Mouse (Mus musculus): ENCODE measurements around the gene Ryr3. TPM values are rescaled to one million over a fixed set of nuclear protein-coding genes. Genes with fewer than 3 reads are reported as not detected.

The Ryr3 gene
- total RNA-seq, 2 experiments from 2014 or later = 55.6 to 87.0 TPM

DNA sequence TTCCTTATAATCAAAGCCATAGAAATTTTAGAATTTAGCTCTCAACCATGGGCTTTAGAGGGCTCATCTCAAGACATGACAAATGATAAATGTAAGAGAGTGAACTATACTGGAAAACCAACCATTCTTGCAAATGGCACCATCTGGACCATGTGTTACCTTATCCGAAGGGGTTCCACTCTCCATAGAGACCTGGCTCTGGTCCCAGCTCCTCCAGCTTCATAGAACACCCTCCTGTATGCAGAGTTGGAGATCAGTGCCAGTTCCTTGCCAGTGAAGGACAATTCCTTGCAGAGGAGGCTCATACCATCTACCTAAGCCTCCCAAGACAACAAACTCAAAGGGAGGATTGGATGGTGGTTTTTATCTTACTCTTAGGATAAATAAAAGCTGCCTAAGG, 268.0 kb downstream of the Ryr3 start:
- DNase-seq (ENCODE audit: extremely low spot score in 1 of 2, low spot score in 1 of 2) = no peak

DNA sequence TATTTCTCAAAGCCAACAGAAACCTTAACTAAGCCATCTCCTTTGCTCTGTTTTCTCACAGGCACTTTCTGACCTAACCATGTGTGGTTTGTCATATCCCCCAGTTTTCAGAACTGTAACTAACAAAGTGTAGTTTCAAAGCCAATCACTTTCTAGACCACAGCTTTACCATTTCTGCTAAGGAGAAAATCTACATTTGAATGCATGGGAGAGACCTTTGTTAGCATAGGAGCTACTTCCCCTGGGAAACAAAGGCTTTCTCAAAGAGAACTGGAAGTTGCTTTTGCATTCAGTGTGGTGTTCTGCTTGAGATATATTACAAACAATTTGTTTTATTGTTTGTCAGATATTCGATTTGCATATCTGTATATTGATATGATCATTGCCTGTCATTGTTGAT, 285.1 kb downstream of the Ryr3 start:
- DNase-seq (ENCODE audit: extremely low spot score in 1 of 2, low spot score in 1 of 2) = no peak

DNA sequence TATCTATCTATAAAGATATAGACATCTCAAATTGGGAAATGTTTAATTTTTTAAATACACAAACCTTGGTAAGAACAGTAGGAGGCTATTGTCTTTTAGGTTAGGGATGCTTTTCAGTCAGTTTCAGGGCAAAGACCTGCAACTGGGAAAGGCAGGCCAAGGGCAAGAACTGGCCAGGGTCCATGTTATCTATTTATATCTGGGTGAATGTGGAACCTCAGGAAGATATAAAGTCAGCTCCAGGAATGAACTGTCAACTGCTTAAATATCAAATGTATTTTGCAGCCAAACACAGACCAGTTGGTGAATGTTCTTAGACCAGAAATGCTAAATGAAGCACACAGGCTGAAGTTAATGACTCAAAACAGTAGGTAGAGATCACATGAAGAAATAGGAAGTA, 303.1 kb downstream of the Ryr3 start:
- no peak for DNase-seq (ENCODE audit: extremely low spot score in 1 of 2, low spot score in 1 of 2)

DNA sequence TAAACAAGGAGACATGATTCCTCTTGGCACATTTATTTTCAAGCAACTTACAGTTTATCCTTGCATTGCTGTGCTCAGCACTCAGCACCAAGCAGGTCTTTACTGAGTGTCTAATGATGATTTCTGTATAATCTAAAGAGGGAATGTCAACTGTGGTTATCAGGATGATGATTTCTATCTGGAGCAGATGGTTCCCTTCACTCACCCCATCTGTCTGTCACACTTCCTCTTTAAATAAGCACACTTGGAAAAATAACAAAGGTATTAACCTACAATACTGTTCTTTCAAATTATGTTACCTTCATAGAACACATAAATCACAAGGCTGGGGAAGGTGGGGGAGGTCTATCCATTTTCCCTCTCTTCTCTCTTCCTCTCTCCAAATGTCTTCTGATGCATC, 304.3 kb downstream of the Ryr3 start:
- no peak for DNase-seq (ENCODE audit: extremely low spot score in 1 of 2, low spot score in 1 of 2)

DNA sequence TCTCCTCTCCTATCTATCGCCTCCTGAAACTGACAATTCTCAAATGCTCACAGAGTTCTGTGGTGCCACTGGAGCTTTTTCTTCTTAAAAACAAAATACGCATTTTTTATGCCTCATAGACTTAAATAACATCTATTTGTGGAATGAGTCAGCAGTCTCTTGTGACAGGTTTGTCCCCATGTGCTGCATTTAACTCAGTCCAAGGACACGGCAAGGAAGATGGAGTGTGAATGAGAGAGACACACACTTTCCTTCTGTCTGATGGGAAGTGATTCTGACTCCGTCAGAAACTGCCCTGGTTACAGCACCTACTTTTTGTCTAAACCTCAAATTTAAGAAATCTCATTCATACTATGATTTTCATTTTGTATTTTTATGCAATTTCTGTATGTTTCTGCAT, 306.3 kb downstream of the Ryr3 start:
- no peak for DNase-seq (ENCODE audit: extremely low spot score in 1 of 2, low spot score in 1 of 2)

DNA sequence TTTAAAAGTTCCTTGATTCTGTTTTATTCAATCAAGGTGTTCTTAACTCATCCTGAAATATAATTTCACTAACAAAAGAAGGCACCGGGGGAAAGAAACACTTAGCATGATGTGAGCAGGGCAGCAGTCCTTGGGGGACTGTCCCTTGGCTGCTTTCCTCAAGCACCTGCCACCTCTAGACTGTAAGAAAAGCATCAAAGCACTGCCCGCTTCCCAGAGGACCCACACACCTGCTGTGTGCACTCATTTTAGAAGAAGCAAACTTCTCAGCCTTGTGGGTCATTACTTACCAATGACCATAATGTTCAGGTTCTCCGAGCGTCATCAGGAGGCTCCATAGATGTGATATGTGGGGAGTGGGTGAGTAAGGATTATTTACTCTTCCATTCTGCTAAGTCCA, 307.8 kb downstream of the Ryr3 start:
- DNase-seq (ENCODE audit: extremely low spot score in 1 of 2, low spot score in 1 of 2) = no peak

DNA sequence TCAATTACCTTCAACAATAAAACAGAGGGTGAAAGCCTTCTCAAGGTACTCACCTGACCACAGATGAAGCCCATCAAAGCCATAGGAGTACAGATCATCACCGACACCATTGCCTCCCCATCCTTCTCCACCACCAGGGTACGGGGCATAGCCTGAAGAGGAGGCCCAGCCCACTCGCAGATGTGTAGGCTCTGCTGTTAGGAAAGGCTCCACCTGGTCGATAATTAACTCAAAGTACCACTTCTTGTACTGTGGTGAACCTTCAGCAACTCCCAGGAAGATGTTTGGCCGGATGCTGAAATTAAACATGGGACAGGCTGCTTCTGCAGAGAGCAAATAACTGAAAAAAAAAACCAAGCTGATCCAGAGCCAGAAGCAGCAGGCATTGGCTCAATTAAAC, 316.1 kb downstream of the Ryr3 start:
- DNase-seq (ENCODE audit: extremely low spot score in 1 of 2, low spot score in 1 of 2) = no peak

DNA sequence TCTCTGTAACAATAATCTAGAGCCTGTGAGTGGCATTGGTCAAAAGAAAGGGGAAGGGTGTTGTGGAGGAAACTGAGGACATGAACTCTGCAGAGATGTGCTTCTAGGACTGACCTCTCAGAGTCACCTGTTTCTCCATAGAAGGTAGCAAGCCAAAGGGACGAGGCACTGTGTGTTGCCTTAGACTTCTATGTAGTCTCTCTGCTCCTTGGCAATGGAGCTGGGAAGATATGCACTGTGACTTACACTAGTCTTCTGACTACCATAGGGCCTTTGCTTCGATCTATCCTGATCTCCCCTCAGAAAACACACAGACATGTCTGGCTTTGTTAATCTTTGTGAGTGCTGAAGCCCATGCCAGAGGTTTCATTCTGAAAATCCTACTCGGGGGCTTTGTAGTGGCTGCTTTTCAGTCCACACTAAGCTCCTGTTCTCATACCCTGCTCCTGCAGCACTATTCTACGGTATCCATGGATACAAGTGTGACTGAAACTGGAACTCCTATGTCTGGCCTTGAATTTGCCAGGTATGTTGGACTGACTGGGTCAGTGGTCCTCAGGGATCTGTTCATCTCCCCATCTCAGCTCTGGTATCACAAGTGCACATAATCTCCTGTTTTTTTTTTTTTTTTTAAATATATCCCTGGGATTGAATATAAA, 332.3 kb downstream of the Ryr3 start:
- no peak for DNase-seq (ENCODE audit: extremely low spot score in 1 of 2, low spot score in 1 of 2)

DNA sequence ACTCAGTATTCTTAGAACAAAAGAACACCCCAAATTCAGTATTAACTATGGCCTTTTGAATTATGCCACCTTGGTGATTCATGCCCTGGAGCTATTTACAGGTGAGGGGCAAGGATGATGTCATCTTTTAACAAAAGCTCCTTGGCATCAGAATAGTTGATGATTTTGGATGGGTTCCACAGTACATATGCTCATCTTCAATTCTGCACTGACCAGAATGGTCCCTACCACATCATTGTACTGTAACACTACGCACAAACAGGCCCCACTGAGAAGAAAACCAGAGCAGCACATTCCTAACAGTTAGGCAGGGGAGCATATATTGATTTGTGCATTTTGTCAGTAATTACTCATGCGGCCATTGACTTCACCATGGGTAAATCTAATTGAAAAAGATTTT, 335.1 kb downstream of the Ryr3 start:
- DNase-seq (ENCODE audit: extremely low spot score in 1 of 2, low spot score in 1 of 2) = no peak

DNA sequence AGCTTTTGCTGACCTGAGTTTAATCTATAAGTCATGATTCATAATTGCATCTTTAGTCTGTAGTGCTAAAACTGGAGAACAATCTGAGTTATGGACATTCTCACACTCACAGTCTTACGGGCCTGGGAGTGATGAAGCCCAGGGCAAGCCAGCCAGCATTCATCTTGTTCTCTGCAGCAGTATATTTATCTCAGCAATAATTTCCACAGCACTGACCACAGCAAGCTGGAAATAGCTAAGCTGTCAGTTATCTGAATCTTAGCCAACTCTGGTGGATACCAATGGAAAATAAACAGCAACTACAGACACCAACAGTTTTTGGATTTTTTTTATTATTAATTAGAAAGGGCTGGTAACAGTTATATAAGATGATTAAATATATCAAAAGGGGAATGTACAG, 335.5 kb downstream of the Ryr3 start:
- DNase-seq (ENCODE audit: extremely low spot score in 1 of 2, low spot score in 1 of 2) = no peak

DNA sequence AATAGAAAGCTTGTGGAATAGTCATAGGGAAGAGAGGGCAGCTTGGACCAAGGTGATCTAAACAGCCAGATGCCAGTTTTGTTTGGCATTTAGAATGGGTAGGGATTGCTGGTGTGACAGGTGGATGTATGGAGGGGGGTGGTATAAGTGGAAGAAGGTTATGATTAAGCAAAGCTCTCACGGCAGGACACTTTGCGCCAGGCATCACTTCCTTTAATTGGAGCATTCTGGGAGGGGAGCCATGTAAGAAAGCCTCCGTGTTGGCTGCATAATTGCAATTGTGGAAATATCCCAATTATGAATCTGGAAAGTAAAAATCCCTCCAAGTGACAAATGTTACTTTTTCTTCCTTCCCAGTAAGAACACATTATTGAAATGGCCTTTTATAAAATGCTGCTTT, 339.5 kb downstream of the Ryr3 start:
- DNase-seq (ENCODE audit: extremely low spot score in 1 of 2, low spot score in 1 of 2) = no peak

DNA sequence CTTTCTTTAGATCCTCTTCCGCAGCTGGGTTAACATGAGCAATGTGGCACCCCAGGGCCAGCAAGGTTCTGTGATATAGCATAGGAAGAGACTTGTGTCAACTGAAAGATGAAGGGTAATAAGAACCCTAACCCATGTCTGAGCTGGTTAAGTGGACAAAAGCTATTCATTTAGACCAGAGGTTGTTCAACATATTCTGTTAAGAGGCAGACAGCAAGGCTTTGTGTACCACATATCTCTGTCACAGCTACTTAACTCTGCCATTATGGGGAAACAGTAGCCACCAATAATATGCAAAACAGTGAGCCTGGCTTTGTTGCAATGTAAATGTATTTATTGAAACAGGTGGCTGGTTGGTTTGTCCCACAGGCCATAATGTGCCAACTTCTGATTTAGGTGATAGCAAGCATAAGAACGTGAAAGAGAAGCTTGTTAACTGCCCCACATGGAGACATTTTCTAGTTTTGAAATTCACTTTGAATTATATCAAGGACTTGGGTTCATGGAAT, 350.8 kb downstream of the Ryr3 start:
- no peak for DNase-seq (ENCODE audit: extremely low spot score in 1 of 2, low spot score in 1 of 2)

DNA sequence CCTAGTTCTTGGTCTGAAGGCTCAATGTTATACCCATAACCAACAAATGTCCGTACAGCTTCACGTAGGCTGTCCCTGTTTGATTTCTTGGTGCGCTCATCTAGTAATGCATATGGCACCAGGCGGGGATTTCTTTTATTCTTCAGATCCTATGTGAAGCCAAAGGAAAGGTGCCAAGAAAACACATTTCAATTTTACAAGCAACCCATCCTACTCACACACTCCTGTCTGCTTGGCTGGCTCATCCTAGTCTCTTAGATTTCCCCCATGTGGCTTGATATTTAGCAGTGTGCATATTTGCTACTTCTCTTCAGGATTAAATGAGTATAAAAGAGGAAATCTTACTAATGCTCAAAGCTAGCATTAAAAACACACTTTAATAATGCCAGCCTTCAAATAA, 355.1 kb downstream of the Ryr3 start:
- no peak for DNase-seq (ENCODE audit: extremely low spot score in 1 of 2, low spot score in 1 of 2)

DNA sequence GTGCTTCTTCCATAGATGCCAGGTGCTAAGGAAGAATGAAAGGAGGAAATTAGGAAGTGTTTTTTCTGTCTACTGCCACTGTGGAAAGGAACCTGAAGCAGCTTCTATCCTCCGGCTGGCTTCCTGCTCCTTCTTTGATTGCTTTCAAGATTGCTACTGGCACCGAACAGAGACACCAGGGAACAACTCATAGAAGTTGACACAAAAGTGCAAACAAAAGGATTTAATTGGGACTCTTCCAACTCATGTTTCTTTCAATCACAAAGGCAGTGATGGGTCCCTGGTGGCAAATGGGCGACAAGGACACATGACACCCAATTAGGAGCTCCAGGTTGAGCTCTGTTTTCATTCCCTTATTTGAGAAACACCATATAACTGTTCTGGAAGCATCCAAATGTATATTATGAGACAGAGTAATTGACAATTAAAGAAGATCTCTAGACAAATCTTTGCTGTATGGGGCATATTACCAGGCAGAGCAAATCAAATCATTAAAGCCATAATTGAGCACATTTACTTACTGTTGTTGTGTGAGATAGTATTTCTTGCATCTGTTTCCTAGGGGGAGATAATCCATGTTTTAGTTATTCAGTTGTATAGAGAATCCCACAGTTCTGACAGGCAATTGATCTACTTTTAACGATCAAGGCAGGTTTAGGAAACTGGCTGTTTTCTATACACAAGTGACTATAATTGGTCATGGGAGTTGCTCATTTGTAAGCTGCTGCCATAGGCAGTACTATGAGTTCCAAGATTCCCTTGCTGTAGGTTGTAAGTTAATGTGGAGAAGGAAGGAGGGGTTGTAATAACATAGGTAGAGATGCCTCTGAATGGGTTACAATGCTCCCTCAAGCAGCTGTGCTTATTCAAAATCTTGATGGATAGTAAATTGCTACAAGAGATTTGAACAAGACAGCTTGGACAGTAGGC, 371.0 kb downstream of the Ryr3 start:
- DNase-seq (ENCODE audit: extremely low spot score in 1 of 2, low spot score in 1 of 2) = no peak

DNA sequence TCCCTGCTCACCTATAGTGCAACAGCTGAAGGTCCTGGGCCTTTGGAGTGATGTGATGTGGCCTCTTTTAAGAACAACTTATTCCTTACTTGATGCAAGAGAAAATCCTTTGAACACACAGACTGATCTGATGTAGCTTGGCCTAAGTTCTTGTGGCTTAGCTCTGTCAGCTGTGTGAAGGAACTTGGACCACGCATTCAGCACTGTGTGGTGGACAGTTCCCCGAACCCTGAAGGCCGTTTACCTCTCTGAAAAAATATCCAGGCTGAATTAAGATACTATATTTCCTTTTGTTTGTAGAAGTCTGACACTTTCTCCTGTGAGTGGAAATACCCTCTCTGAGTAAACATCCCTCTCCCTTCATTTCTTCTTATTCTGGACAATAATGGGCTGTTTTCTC, 374.0 kb downstream of the Ryr3 start:
- DNase-seq (ENCODE audit: extremely low spot score in 1 of 2, low spot score in 1 of 2) = no peak

DNA sequence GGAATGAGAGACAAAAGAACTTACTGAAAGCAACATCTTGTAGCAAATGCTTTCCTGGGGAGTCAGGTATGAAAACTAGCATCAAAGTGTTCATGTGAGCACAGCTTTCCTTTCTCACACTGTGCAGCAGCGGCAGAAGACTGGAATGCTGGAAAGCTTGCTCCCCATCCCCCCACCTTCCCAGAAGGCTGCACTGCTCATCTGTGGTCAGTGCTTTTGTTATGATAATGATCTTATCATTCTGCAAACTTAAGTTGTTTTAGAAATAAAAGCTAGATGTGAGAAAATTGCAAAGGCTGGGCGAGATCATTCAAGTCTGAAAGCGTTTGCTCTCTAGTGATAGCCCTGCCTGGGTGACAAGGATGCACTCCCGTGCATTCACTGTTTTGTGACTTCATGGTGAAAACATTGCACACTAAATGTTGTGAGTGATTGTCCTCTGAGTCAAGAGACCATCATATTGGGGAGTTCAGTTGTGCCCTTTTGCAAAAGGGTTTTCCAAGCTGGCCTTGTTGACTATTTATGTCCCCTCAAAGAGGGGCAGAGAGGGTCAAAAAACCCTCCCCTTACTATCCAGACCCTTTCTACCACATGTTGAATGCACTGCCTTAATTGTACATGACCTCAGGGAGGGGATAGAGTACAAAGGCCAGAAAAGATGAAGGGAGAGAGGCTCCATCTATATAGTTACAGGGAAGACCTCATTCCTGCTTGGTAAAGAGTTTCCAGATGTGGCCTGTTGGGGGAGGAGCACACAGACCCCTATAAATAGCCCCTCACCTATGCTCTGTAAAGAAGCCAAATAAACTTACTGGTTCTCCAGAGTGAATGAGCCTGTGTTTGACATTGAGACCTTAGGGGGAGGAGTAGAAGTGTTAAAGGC, 385.2 kb downstream of the Ryr3 start:
- DNase-seq (ENCODE audit: extremely low spot score in 1 of 2, low spot score in 1 of 2) = no peak

DNA sequence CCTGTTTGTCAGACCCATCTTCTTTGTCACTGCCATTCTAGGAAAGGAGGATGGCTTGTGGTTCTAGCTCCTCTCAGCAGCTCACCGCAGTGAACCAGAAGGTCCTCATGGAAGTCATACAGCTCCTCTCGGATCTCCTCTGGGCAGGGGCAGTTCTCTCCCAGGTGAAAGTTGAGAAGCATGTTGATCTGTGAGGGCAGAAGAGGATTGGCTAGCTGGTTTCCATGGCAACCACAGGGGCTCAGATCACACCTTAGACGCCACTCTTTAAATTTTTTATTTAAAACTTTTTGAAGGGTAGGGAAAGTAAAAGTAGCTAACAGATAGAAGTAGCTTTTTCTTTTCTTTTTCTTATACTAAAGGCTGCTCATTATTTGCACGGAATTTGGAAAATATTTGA, 390.3 kb downstream of the Ryr3 start:
- no peak for DNase-seq (ENCODE audit: extremely low spot score in 1 of 2, low spot score in 1 of 2)

DNA sequence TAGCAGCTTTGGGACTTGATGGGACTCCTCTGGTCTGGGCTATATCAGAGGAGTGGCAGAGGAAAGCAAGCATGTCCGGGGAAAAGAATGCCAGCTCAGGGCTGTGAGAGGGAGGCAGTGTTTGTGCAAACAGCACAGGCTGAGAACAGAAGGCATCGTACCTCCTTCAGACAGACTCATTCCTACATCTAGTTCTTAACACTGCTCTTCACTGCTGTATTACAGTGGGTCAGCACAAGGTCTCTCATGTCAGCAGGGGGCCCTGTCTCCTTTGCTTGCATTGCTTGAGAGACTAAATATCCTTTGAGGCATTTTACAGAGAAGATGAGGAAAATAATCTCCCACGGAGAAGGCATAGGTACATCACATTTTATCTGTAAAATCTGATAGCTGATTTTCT, 394.2 kb downstream of the Ryr3 start:
- no peak for DNase-seq (ENCODE audit: extremely low spot score in 1 of 2, low spot score in 1 of 2)

DNA sequence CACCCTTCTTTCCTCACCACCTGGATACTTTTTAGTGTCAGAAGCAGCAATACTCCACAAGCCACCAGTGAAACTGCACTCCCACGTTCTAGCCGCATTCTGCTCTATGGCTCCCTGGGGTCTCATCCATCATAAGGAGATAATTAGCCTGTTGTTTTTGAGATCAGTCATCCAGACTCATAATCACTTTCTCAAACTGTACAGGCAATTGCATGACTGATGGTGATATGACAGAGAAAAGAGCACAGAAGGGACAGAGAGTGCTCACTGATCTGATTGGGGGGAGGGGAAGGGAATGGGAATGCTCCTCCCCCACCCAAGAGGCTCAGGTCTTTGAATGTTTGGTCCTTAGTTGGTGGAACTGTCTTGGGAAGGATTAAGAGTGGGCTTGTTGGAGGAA, 397.8 kb downstream of the Ryr3 start:
- no peak for DNase-seq (ENCODE audit: extremely low spot score in 1 of 2, low spot score in 1 of 2)

DNA sequence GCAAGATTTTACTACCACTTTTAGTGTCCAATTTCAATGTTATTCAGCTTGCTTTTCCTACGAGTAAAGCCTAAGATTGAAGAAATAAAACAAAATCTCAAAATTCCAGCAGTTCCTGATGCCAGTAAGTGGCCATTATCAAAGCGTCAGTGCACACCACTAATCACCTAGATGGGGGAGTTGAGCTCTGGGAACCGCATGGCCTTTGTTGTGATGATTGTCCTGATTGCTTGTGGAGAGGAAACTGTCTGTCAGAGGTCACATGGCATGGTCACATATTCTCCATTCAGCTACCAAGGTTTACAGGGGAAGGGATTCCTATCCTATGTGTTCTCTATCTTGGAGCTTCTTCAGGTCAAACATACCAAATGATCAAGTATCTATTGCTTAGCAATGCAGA, 399.9 kb downstream of the Ryr3 start:
- no peak for DNase-seq (ENCODE audit: extremely low spot score in 1 of 2, low spot score in 1 of 2)

DNA sequence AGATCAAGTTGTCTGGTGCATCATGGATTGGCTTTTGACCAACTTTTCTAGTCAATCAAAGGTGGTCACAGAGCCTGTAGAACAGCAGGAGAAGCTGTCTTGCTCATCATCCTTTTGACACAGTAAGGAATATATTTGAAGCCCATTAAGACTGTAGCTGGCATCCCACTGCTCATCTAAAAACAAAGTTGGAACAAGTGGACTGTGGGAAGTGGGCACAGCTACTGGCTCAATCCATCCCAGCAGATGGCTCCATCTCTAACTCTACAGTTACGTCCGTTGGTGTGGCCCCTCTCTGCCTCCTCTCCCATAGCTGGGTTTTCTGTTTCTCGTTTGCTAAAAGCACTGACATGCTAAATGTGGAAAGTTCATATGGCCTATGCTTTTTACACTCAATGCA, 400.9 kb downstream of the Ryr3 start:
- no peak for DNase-seq (ENCODE audit: extremely low spot score in 1 of 2, low spot score in 1 of 2)

All from layer of hippocampus, postnatal 25 days (tissue).